Mouse (Mus musculus) cerebellum, adult 9-11 months (tissue): Measurements from ENCODE around the gene Slc4a1ap.
"Not testable (repeated sequence)": the region's sequence is repeated elsewhere in the genome, so short reads cannot be mapped to it uniquely, and the experiment has no call there.

Experiments used
- DNase-seq: peaks from one replicate; pipeline ENCODE4 v3.0.0; 2022

Slc4a1ap gene

GRCm38 (mm10) chr5:31526354-31527116, at the start of gene Slc4a1ap:
TSS of gene Slc4a1ap (plus strand) at chr5:31526995.
- peak; percentile 79 for DNase-seq

GRCm38 (mm10) chr5:31480536-31480935, 46.3 kb upstream of the Slc4a1ap start:
- DNase-seq: no peak

- DNase-seq: no peak
These were observed 41.4 kb upstream of the Slc4a1ap start, which contains the start of gene 4930548H24Rik for GRCm38 (mm10) chr5:31485440-31485839. TSS of gene 4930548H24Rik (plus strand) at chr5:31485740.

- DNase-seq: no peak
These were observed 38.9 kb upstream of the Slc4a1ap start for GRCm38 (mm10) chr5:31487889-31488288.

- no peak for DNase-seq
These were observed 37.6 kb upstream of the Slc4a1ap start for GRCm38 (mm10) chr5:31489116-31489769.

- DNase-seq: no peak
These were observed 34.8 kb upstream of the Slc4a1ap start for GRCm38 (mm10) chr5:31492031-31492430.

GRCm38 (mm10) chr5:31494513-31495297, 32.1 kb upstream of the Slc4a1ap start, which contains the start of gene Gpn1:
TSS of gene Gpn1 (plus strand) at chr5:31494741.
- DNase-seq: peak; percentile 92

GRCm38 (mm10) chr5:31504843-31505242, 22.0 kb upstream of the Slc4a1ap start:
- DNase-seq: no peak

- DNase-seq: no peak
These were observed 14.3 kb upstream of the Slc4a1ap start for GRCm38 (mm10) chr5:31512481-31512880.

- DNase-seq: no peak
These were observed 6.2 kb upstream of the Slc4a1ap start for GRCm38 (mm10) chr5:31520556-31520955.

- no peak for DNase-seq
These were observed 404 bp downstream of the Slc4a1ap start for GRCm38 (mm10) chr5:31527117-31527680.

- DNase-seq: not testable (repeated sequence)
These were observed 912 bp downstream of the Slc4a1ap start, which contains the start of gene Supt7l for GRCm38 (mm10) chr5:31527707-31528106. TSS of gene Supt7l (minus strand) at chr5:31527807.

GRCm38 (mm10) chr5:31528560-31528959, 1.8 kb downstream of the Slc4a1ap start:
- DNase-seq: no peak

GRCm38 (mm10) chr5:31535228-31535627, 8.4 kb downstream of the Slc4a1ap start:
- DNase-seq: no peak

- no peak for DNase-seq
These were observed 32.6 kb downstream of the Slc4a1ap start for GRCm38 (mm10) chr5:31559401-31559800.

GRCm38 (mm10) chr5:31560352-31560751, 33.6 kb downstream of the Slc4a1ap start:
- no peak for DNase-seq

- no peak for DNase-seq
These were observed 35.4 kb downstream of the Slc4a1ap start for GRCm38 (mm10) chr5:31562036-31562666.

GRCm38 (mm10) chr5:31563496-31563895, 36.7 kb downstream of the Slc4a1ap start:
- peak; percentile 59 for DNase-seq

- DNase-seq: no peak
These were observed 37.1 kb downstream of the Slc4a1ap start for GRCm38 (mm10) chr5:31563905-31564304.

- no peak for DNase-seq
These were observed 38.2 kb downstream of the Slc4a1ap start for GRCm38 (mm10) chr5:31564976-31565375.

- DNase-seq: no peak
These were observed 39.2 kb downstream of the Slc4a1ap start for GRCm38 (mm10) chr5:31566026-31566425.

GRCm38 (mm10) chr5:31566457-31566856, 39.7 kb downstream of the Slc4a1ap start:
- DNase-seq: no peak
